Mouse (Mus musculus) myocyte (in vitro differentiated cells): Measurements from ENCODE around the gene Rps6kb2. TPM values are rescaled to one million over a fixed set of nuclear protein-coding genes. Genes with fewer than 3 reads are reported as not detected.

Source experiments
- H3K27me3 ChIP-seq: one replicate; pipeline ENCODE4 v1.6.1; 2011; ENCODE audit not compliant: control insufficient read depth, insufficient read depth, insufficient read length
- H3K36me3 ChIP-seq: one replicate; pipeline ENCODE4 v1.6.1; 2011; ENCODE audit not compliant: control insufficient read depth, insufficient read depth
- H3K4me2 ChIP-seq: one replicate; pipeline ENCODE4 v1.6.1; 2011; ENCODE audit warnings: low read depth, control low read depth
- H3K4me3 ChIP-seq: one replicate; pipeline ENCODE4 v1.5.1; 2011; ENCODE audit warnings: mild to moderate bottlenecking, control low read depth, moderate library complexity
- H3K79me2 ChIP-seq: one replicate; pipeline ENCODE4 v1.6.1; 2011; ENCODE audit not compliant: control insufficient read depth, insufficient read depth
- H3ac ChIP-seq: one replicate; pipeline ENCODE4 v1.6.1; 2011; ENCODE audit not compliant: control insufficient read depth, insufficient read length
- CEBPB ChIP-seq: IDR thresholded peaks from 2 replicates; pipeline ENCODE4 v1.6.1; 2011; ENCODE audit warnings: mild to moderate bottlenecking, moderate library complexity; ENCODE audit not compliant: poor library complexity, insufficient read depth, severe bottlenecking
- E2F4 ChIP-seq: IDR thresholded peaks from one replicate; pipeline ENCODE4 v1.6.1; 2011; ENCODE audit warnings: mild to moderate bottlenecking, control low read depth, moderate library complexity; ENCODE audit not compliant: insufficient read depth
- MAX ChIP-seq: IDR thresholded peaks from one replicate; pipeline ENCODE4 v1.6.1; 2011; ENCODE audit warnings: low read depth, mild to moderate bottlenecking, control low read depth
- MYOD1 ChIP-seq, 3 experiments: IDR thresholded peaks; one replicate each; pipeline ENCODE4 v1.6.1; 2011; ENCODE audit warnings: control low read depth in 2 of 3, low read depth in 2 of 3, mild to moderate bottlenecking in 2 of 3, moderate library complexity in 1 of 3; ENCODE audit not compliant: insufficient read length in 2 of 3, control insufficient read depth in 1 of 3
- MYOG ChIP-seq, 3 experiments: IDR thresholded peaks; one replicate each; pipeline ENCODE4 v1.6.1; 2011; ENCODE audit warnings: control low read depth in 2 of 3, low read depth in 2 of 3, mild to moderate bottlenecking in 2 of 3; ENCODE audit not compliant: insufficient read length in 2 of 3, control insufficient read depth in 1 of 3, insufficient read depth in 1 of 3
- POLR2A ChIP-seq: IDR thresholded peaks from one replicate; pipeline ENCODE4 v1.6.1; 2011; ENCODE audit warnings: low read depth, mild to moderate bottlenecking, control low read depth, moderate library complexity; ENCODE audit not compliant: insufficient read length
- POLR2AphosphoS2 ChIP-seq: IDR thresholded peaks from one replicate; pipeline ENCODE4 v1.6.1; 2011; ENCODE audit warnings: low read depth, control low read depth; ENCODE audit not compliant: insufficient read length
- REST ChIP-seq: IDR thresholded peaks from one replicate; pipeline ENCODE4 v1.6.1; 2011; ENCODE audit warnings: mild to moderate bottlenecking, control low read depth, moderate library complexity; ENCODE audit not compliant: insufficient read depth, insufficient read length
- SRF ChIP-seq: IDR thresholded peaks from one replicate; pipeline ENCODE4 v1.6.1; 2011; ENCODE audit warnings: low read depth; ENCODE audit not compliant: control insufficient read depth, insufficient read length
- TCF12 ChIP-seq: IDR thresholded peaks from one replicate; pipeline ENCODE4 v1.6.1; 2011; ENCODE audit warnings: mild to moderate bottlenecking, control low read depth; ENCODE audit not compliant: poor library complexity, insufficient read depth, severe bottlenecking
- TCF3 ChIP-seq: IDR thresholded peaks from one replicate; pipeline ENCODE4 v1.6.1; 2011; ENCODE audit warnings: low read depth, control low read depth; ENCODE audit not compliant: insufficient read length
- USF1 ChIP-seq: IDR thresholded peaks from one replicate; pipeline ENCODE4 v1.6.1; 2011; ENCODE audit warnings: low read depth, mild to moderate bottlenecking, control low read depth, moderate library complexity
- polyA plus RNA-seq: library from polyadenylated mRNA; unstranded; fragments of >200 nt; fragmentation: generic; extraction: Trizol; gene quantifications from one replicate; pipeline ENCODE4 v1.2.1, GENCODE M21; 2012; ENCODE audit warnings: missing spikeins

Gene Rps6kb2
- polyA plus RNA-seq, 1 experiment: 42.0 TPM

- Histone ChIP-seq H3K4me3 (no peak overlapping the region), H3ac (no peak overlapping the region), H3K36me3 (peaks cover 13% of the 10 kb centered on the region), H3K27me3 (no peaks in the 10 kb centered on the region), H3K79me2 (peaks cover 4% of the 10 kb centered on the region), H3K4me2 (no peak overlapping the region)
- TF ChIP-seq MYOG (IDR thresholded peaks at IDR 0.05; ENCODE audit: control insufficient read depth in 1 of 3, insufficient read depth in 1 of 3, insufficient read length in 2 of 3, low read depth in 2 of 3) (no peak), SRF (no peak), MAX (no peak), CEBPB (no peak), POLR2AphosphoS2 (peak; percentile 73), REST (no peak), MYOD1 (IDR thresholded peaks at IDR 0.05; ENCODE audit: control insufficient read depth in 1 of 3, insufficient read length in 2 of 3, low read depth in 2 of 3) (no peak), POLR2A (peak; percentile 10)
These were observed 8.5 kb downstream of the Rps6kb2 start for GRCm38 (mm10) chr19:4154437-4155222.

GRCm38 (mm10) chr19:4153232-4153654 lies 9.9 kb downstream of the Rps6kb2 start, which contains the start of gene Ptprcap:
Gene Ptprcap (plus strand): TSS chr19:4153604.
- peaks cover 15% of the 10 kb centered on the region for H3K79me2 ChIP-seq
- H3K36me3 ChIP-seq: peaks cover 11% of the 10 kb centered on the region
- H3K4me3 ChIP-seq: no peak within 1 kb of the TSS
- no peaks in the 10 kb centered on the region for H3K27me3 ChIP-seq
- H3ac ChIP-seq: no peak within 1 kb of the TSS
- TF ChIP-seq REST (no peak), MYOG (IDR thresholded peaks at IDR 0.05; ENCODE audit: control insufficient read depth in 1 of 3, insufficient read depth in 1 of 3, insufficient read length in 2 of 3, low read depth in 2 of 3) (no peak)
- H3K4me2 ChIP-seq: no peak within 1 kb of the TSS

GRCm38 (mm10) chr19:4152445-4153231 lies 10.5 kb downstream of the Rps6kb2 start:
- peaks cover 11% of the 10 kb centered on the region for H3K36me3 ChIP-seq
- no peak for TF ChIP-seq POLR2A
- TF ChIP-seq CEBPB: no peak
- TF ChIP-seq USF1: no peak
- TF ChIP-seq MYOD1 (IDR thresholded peaks at IDR 0.05; ENCODE audit: control insufficient read depth in 1 of 3, insufficient read length in 2 of 3, low read depth in 2 of 3): peak in 1 of 3 experiments; percentile 34
- no peak for TF ChIP-seq TCF12
- peak in 1 of 3 experiments; percentile 51 for TF ChIP-seq MYOG (IDR thresholded peaks at IDR 0.05; ENCODE audit: control insufficient read depth in 1 of 3, insufficient read depth in 1 of 3, insufficient read length in 2 of 3, low read depth in 2 of 3)
- no peak for TF ChIP-seq SRF
- no peak for TF ChIP-seq POLR2AphosphoS2
- TF ChIP-seq REST: no peak
- TF ChIP-seq E2F4: no peak
- no peak for TF ChIP-seq MAX
- no peak overlapping the region for H3K4me3 ChIP-seq
- no peak overlapping the region for H3ac ChIP-seq
- H3K79me2 ChIP-seq: peaks cover 15% of the 10 kb centered on the region
- no peak overlapping the region for H3K4me2 ChIP-seq
- no peaks in the 10 kb centered on the region for H3K27me3 ChIP-seq

GRCm38 (mm10) chr19:4151898-4152297 lies 11.3 kb downstream of the Rps6kb2 start:
- Histone ChIP-seq H3K4me2 (no peak overlapping the region), H3K4me3 (no peak overlapping the region), H3K27me3 (no peaks in the 10 kb centered on the region), H3K79me2 (peaks cover 15% of the 10 kb centered on the region), H3K36me3 (peaks cover 11% of the 10 kb centered on the region), H3ac (no peak overlapping the region)
- TF ChIP-seq CEBPB (no peak), MYOG (IDR thresholded peaks at IDR 0.05; ENCODE audit: control insufficient read depth in 1 of 3, insufficient read depth in 1 of 3, insufficient read length in 2 of 3, low read depth in 2 of 3) (no peak), SRF (no peak), TCF3 (no peak), POLR2A (no peak)

GRCm38 (mm10) chr19:4151488-4151860 lies 11.7 kb downstream of the Rps6kb2 start:
- no peak overlapping the region for H3K4me2 ChIP-seq
- peaks cover 15% of the 10 kb centered on the region for H3K79me2 ChIP-seq
- no peak overlapping the region for H3ac ChIP-seq
- no peak overlapping the region for H3K4me3 ChIP-seq
- peaks cover 11% of the 10 kb centered on the region for H3K36me3 ChIP-seq
- TF ChIP-seq E2F4: no peak
- no peak for TF ChIP-seq MAX
- no peak for TF ChIP-seq SRF
- TF ChIP-seq POLR2AphosphoS2: no peak
- TF ChIP-seq USF1: no peak
- TF ChIP-seq POLR2A: no peak
- TF ChIP-seq MYOD1 (IDR thresholded peaks at IDR 0.05; ENCODE audit: control insufficient read depth in 1 of 3, insufficient read length in 2 of 3, low read depth in 2 of 3): no peak
- no peak for TF ChIP-seq TCF3
- TF ChIP-seq CEBPB: no peak
- no peak for TF ChIP-seq MYOG (IDR thresholded peaks at IDR 0.05; ENCODE audit: control insufficient read depth in 1 of 3, insufficient read depth in 1 of 3, insufficient read length in 2 of 3, low read depth in 2 of 3)
- no peak for TF ChIP-seq REST
- TF ChIP-seq TCF12: no peak
- no peaks in the 10 kb centered on the region for H3K27me3 ChIP-seq
